Mouse (Mus musculus) heart, adult 2 months (tissue): ENCODE data around the gene Mon2.

Experiments used
- CTCF ChIP-seq: fragments of 200-600 bp; IDR thresholded peaks from 2 replicates; pipeline ENCODE4 v1.8.1; 2022; ENCODE audit warnings: antibody characterized with exemption, mild to moderate bottlenecking, moderate library complexity
- EP300 ChIP-seq: fragments of 200-500 bp; IDR thresholded peaks from 2 replicates; pipeline ENCODE4 v1.6.1; 2011; ENCODE audit warnings: low read depth, low read length, control low read depth; ENCODE audit not compliant: insufficient read depth
- POLR2A ChIP-seq: fragments of 200-500 bp; IDR thresholded peaks from 2 replicates; pipeline ENCODE4 v1.6.1; 2011; ENCODE audit warnings: mild to moderate bottlenecking, low read depth, low read length, control low read depth; ENCODE audit not compliant: insufficient read depth

- TF ChIP-seq CTCF: no peak
- no peak for TF ChIP-seq POLR2A
- TF ChIP-seq EP300: no peak
Observed at GRCm38 (mm10) chr10:123004475-123005236, 71.6 kb downstream of the Mon2 start.
